Mouse (Mus musculus) kidney, adult 2 months (tissue): ENCODE data around the gene Crlf1. TPM values are rescaled to one million over a fixed set of nuclear protein-coding genes. Genes with fewer than 3 reads are reported as not detected.

Experiments used
- DNase-seq: peaks from one replicate; pipeline ENCODE4 v3.0.0; 2021
- H3K27ac ChIP-seq: fragments of 200-500 bp; 2 replicates; pipeline ENCODE4 v1.5.1; 2012; ENCODE audit warnings: low read depth, low read length, control low read depth, inconsistent platforms; ENCODE audit not compliant: insufficient read depth
- H3K27me3 ChIP-seq: fragments of 200-500 bp; replicated peaks from 2 replicates; pipeline ENCODE4 v1.6.1; 2012; ENCODE audit warnings: mild to moderate bottlenecking, moderate library complexity, low read length, inconsistent platforms; ENCODE audit not compliant: control insufficient read depth, insufficient read depth
- H3K36me3 ChIP-seq: fragments of 200-500 bp; 2 replicates; pipeline ENCODE4 v1.6.1; 2012; ENCODE audit warnings: mild to moderate bottlenecking, moderate library complexity, low read length, inconsistent platforms; ENCODE audit not compliant: control insufficient read depth, insufficient read depth
- H3K4me1 ChIP-seq: fragments of 200-500 bp; 2 replicates; pipeline ENCODE4 v1.6.1; 2011; ENCODE audit warnings: low read length; ENCODE audit not compliant: control insufficient read depth, insufficient read depth
- H3K4me3 ChIP-seq: fragments of 200-500 bp; 2 replicates; pipeline ENCODE4 v1.5.1; 2011; ENCODE audit warnings: mild to moderate bottlenecking, low read depth, low read length, control low read depth; ENCODE audit not compliant: insufficient read depth
- CTCF ChIP-seq: fragments of 200-500 bp; conservative IDR thresholded peaks from 2 replicates; pipeline ENCODE4 v1.5.1; 2011; ENCODE audit warnings: low read depth, mild to moderate bottlenecking, control low read depth, low read length, moderate library complexity, mixed read lengths; ENCODE audit not compliant: insufficient read depth, insufficient read length
- POLR2A ChIP-seq: fragments of 200-500 bp; IDR thresholded peaks from one replicate; pipeline ENCODE4 v1.6.1; 2011; ENCODE audit warnings: low read depth, low read length, control low read depth
- WGBS: fragments of 180-500 bp; shearing (Covaris S2); methylation state at CpG from one replicate; pipeline ENCODE4 v1.1.7; 2018; 5-methylcytosine and 5-hydroxymethylcytosine counted together
- polyA plus RNA-seq: library from polyadenylated mRNA; depleted of rRNA; stranded (reverse); fragments of >200 nt; gene quantifications from 2 replicates; pipeline ENCODE4 v1.2.3, GENCODE M21; 2012

Crlf1 gene
- polyA plus RNA-seq, 1 experiment = 2.6 TPM

DNA sequence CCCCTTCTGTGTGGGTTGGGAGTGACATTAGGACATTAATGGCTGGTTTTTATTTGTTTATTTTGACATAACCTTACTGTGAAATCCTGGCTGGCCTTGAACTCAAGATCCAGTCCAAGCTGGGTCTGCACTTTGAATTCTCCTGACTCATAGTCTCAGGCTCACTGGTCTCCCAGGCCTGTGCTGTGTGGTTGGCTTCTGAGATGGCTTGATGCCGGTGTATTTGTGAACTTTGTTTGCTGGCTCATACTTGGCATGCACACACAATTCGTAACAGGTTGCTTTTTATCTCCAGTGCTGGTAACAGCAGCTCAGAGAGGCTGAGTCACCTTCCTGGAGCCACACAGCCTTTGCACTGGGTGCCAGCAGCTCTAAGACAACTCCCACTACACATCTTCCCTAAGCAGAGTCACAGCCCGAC is 36.8 kb downstream of the Crlf1 start:
- TF ChIP-seq CTCF (no peak), POLR2A (no peak)
- H3K4me3 ChIP-seq = no peak overlapping the region
- no peaks in the 10 kb centered on the region for H3K36me3 ChIP-seq
- WGBS = 74% methylated on average over 3 of the region's 3 CpGs
- DNase-seq = peak; percentile 49
- H3K27ac ChIP-seq = no peak overlapping the region
- peaks cover 13% of the 10 kb centered on the region; the same call in 1 of the 2 replicates for H3K4me1 ChIP-seq
- H3K27me3 ChIP-seq = no peaks in the 10 kb centered on the region

DNA sequence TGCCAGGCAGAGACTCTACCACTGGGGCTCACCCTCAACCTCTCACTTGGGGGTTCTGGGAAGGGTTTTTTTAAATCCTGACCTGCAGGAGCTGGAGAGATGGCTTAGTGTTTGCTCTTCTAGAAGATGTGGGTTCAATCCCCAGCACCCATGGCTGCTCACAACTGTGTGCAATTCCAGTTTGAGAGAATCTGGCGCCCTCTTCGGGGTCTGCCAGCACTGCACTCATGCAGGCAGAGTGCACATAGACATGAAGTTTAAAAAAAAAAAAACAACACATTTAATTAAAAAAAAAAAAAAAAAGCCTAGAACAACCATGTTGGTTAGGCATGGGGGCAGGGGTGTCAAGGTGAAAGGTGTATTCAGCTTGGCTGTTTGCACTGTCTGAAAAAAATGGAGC is 37.4 kb downstream of the Crlf1 start:
- 97% methylated on average over 2 of the region's 2 CpGs for WGBS
- TF ChIP-seq POLR2A = no peak
- TF ChIP-seq CTCF = no peak

DNA sequence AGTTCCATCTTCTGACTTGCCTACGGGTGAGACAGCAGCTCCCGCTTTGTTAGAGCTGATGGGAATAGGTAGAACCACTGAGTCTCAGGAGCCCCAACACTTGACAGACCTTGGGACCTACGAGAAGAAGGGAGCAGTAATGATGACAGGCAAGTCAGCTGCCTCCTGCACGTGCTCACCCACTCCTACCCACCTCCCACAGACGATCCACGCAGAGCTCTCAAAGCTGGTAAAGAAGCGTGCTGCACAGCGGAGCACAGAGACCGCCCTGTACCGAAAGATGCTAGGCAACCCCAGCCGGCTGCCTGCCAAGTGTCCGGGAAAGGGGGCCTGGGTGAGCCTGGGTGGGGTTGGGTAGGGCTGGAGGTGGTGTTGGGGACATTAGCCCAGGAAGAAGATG is 41.3 kb downstream of the Crlf1 start:
- Histone ChIP-seq H3K27ac (no peak overlapping the region), H3K36me3 (no peaks in the 10 kb centered on the region), H3K4me3 (no peak overlapping the region)

More for the DNA sequence above, 37.4 kb downstream of the Crlf1 start:
- H3K27me3 ChIP-seq = no peaks in the 10 kb centered on the region
- no peaks in the 10 kb centered on the region for H3K36me3 ChIP-seq
- peaks cover 13% of the 10 kb centered on the region; the same call in 1 of the 2 replicates for H3K4me1 ChIP-seq
- DNase-seq = no peak
- no peak overlapping the region for H3K27ac ChIP-seq
- H3K4me3 ChIP-seq = no peak overlapping the region

DNA sequence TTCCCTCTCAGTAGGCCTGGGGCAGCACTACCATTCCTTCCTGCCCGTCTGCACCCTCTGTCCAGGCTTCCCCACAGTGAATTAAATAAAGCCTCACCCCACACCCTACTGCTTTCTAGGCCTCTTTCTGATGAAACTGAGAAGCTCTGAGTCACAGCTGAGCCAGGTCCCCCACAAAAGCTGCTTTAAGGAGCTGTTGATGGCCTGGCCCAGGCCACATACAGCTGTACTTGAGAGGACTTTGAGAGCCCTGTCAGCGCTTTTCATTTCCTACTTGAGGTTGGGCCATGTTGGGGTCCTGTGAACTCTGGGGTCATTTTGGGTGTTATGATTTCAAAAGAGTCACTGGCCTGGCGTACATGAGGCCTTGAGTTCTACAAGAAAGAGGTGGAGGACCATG is 42.3 kb downstream of the Crlf1 start:
- TF ChIP-seq POLR2A (no peak), CTCF (no peak)
- no peaks in the 10 kb centered on the region for H3K27me3 ChIP-seq
- no peak overlapping the region for H3K4me3 ChIP-seq
- H3K4me1 ChIP-seq = peaks cover 2% of the 10 kb centered on the region; the same call in 1 of the 2 replicates
- 93% methylated on average over 3 of the region's 3 CpGs for WGBS
- DNase-seq = no peak
- H3K27ac ChIP-seq = no peak overlapping the region
- no peaks in the 10 kb centered on the region for H3K36me3 ChIP-seq

More for the DNA sequence above, 41.3 kb downstream of the Crlf1 start:
- TF ChIP-seq POLR2A (no peak), CTCF (no peak)
- Histone ChIP-seq H3K27me3 (no peaks in the 10 kb centered on the region), H3K4me1 (peaks cover 5% of the 10 kb centered on the region; the same call in 1 of the 2 replicates)
- no peak for DNase-seq
- 93% methylated on average over 12 of the region's 12 CpGs for WGBS

DNA sequence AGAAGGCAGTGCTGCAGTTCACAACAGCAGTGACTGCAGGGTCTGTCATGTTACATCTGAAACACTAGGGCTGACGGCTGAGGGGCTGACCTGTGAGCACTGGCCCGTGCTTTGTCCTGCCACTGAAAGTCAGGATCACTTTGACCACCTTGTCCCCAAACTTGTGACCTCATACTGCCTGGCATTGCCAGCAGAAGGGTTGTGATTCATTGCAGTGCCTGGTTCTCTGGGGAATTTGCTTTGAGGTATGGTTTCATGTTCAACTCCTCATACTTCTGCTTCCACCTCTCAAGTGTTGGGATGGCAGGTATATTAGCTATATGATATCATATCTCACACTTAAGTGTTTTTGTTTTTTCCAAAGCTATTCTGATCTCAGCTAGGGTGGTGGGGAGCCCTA is 42.7 kb downstream of the Crlf1 start:
- DNase-seq = no peak
- Histone ChIP-seq H3K36me3 (no peaks in the 10 kb centered on the region), H3K27ac (no peak overlapping the region), H3K27me3 (no peaks in the 10 kb centered on the region), H3K4me3 (no peak overlapping the region), H3K4me1 (peaks cover 3% of the 10 kb centered on the region; the same call in 1 of the 2 replicates)
- WGBS = 89% methylated on average over 2 of the region's 2 CpGs
- no peak for TF ChIP-seq POLR2A
- TF ChIP-seq CTCF = no peak

DNA sequence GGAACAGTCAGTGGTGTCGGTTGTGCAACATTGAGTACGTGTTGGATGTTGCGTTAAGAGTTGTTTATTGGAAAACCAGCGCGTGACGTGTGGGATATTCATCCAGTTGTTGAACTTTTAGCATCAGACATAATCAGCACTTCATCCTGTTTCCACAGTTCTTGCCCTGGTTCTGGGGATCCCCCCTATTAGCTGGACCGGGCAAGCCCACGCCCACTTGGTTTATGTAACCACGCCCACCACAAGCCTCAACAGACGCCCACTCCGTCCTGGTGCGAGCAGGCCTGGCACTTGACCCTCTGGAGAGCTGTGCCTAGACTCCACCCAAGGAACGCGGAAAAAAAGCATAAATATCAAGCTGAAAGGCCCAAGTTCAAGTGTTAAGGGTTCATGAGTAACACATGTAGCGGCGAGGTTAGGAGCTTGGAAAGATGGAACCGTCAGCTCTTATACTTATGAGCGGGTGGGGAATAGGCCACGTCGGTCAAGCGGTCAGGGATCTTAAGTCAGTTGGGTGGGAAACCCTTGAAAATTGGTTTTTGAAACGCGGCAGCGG is 45.1 kb downstream of the Crlf1 start:
- Histone ChIP-seq H3K4me1 (peaks cover 11% of the 10 kb centered on the region; the same call in 1 of the 2 replicates), H3K27ac (peak overlapping the region; percentile 28), H3K4me3 (peak overlapping the region; percentile 53), H3K36me3 (no peaks in the 10 kb centered on the region), H3K27me3 (no peaks in the 10 kb centered on the region)
- 13% methylated on average over 24 of the region's 24 CpGs for WGBS
- TF ChIP-seq CTCF (no peak), POLR2A (no peak)
- peak; percentile 78 for DNase-seq

DNA sequence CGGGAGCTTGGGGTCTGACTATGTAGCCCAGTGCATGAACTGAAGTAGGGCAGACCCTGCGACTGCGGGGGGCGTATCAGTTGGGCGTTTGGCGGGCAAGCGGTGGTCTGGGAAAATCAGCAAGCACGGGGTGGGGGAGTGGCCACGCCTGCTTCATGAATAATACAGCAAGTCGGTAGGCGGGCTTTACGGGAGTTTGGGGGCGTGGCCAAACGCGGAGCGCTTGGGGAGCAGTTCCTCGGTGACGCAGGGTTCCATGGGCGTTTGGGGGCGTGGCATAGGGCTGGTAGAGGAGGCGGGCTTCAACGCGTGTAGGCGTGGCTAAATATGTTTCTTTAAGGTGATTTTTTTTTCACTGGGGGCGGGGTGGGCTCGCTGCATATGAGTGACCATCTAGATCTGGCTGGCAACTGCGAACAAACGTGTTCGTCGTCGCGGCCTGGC is 45.7 kb downstream of the Crlf1 start:
- peak overlapping the region; percentile 91 for H3K27ac ChIP-seq
- H3K4me3 ChIP-seq = peak overlapping the region; percentile 64
- H3K4me1 ChIP-seq = peaks cover 15% of the 10 kb centered on the region; the same call in 1 of the 2 replicates
- no peak for TF ChIP-seq POLR2A
- no peak for TF ChIP-seq CTCF
- under 1% methylated on average over 32 of the region's 32 CpGs for WGBS
- DNase-seq = peak; percentile 99
- no peaks in the 10 kb centered on the region for H3K27me3 ChIP-seq
- H3K36me3 ChIP-seq = no peaks in the 10 kb centered on the region
